Mouse (Mus musculus) heart, postnatal 0 days (tissue): ENCODE data around the gene Akap2.

ENCODE experiments used
- CTCF ChIP-seq: IDR thresholded peaks from 2 replicates; pipeline ENCODE4 v1.5.1; 2016; ENCODE audit warnings: antibody characterized with exemption, control low read depth, low read depth
- EP300 ChIP-seq: IDR thresholded peaks from 2 replicates; pipeline ENCODE4 v1.6.1; 2016; ENCODE audit warnings: antibody characterized with exemption, low read depth

GRCm38 (mm10) chr4:57847676-57848075, 130.2 kb downstream of the Akap2 start:
- no peak for TF ChIP-seq EP300
- TF ChIP-seq CTCF, result no peak
